Mouse (Mus musculus): ENCODE measurements around the gene Srd5a3. TPM values are rescaled to one million over a fixed set of nuclear protein-coding genes. Genes with fewer than 3 reads are reported as not detected.
"Not testable (repeated sequence)": the region's sequence is repeated elsewhere in the genome, so short reads cannot be mapped to it uniquely, and the experiment has no call there.

Gene Srd5a3
- 56.9 and 69.9 TPM in 2 replicates for polyA plus RNA-seq (2012; rRNA removed)

GRCm38 (mm10) chr5:76139808-76140729 is at the start of gene Srd5a3:
Gene Srd5a3 (plus strand): TSS chr5:76140271.
- H3K27ac ChIP-seq (ENCODE audit: insufficient read depth, low read depth, low read length) = peak within 1 kb of the TSS; percentile 91
- WGBS = 2% methylated on average over 66 of the region's 69 CpGs
- peak; percentile 64 for TF ChIP-seq CTCF (conservative IDR thresholded peaks at IDR 0.05; ENCODE audit: insufficient read depth, insufficient read length, low read depth, low read length)
- TF ChIP-seq POLR2A (IDR thresholded peaks at IDR 0.05; ENCODE audit: low read depth, low read length) = no peak
- no peaks in the 10 kb centered on the region for H3K4me1 ChIP-seq (ENCODE audit: control insufficient read depth, insufficient read depth, low read length)
- peak within 1 kb of the TSS; percentile 67 for H3K4me3 ChIP-seq (ENCODE audit: insufficient read depth, low read depth, low read length)
- peak; percentile 97 for DNase-seq
- no peaks in the 10 kb centered on the region for H3K36me3 ChIP-seq (ENCODE audit: control insufficient read depth, insufficient read depth, low read length)
- no peaks in the 10 kb centered on the region for H3K27me3 ChIP-seq (replicated peaks; ENCODE audit: control insufficient read depth, insufficient read depth, low read length)

- not testable (repeated sequence) for H3K27ac ChIP-seq (ENCODE audit: insufficient read depth, low read depth, low read length); H3K36me3 ChIP-seq (ENCODE audit: control insufficient read depth, insufficient read depth, low read length); H3K4me3 ChIP-seq (ENCODE audit: insufficient read depth, low read depth, low read length); DNase-seq; H3K4me1 ChIP-seq (ENCODE audit: control insufficient read depth, insufficient read depth, low read length); H3K27me3 ChIP-seq (replicated peaks; ENCODE audit: control insufficient read depth, insufficient read depth, low read length)
- WGBS = 82% methylated on average over 5 of the region's 5 CpGs
Measured at GRCm38 (mm10) chr5:76103809-76104208, 36.3 kb upstream of the Srd5a3 start.

GRCm38 (mm10) chr5:76107306-76107705 is 32.8 kb upstream of the Srd5a3 start:
- WGBS = 85% methylated on average over 5 of the region's 5 CpGs
- Histone ChIP-seq H3K4me1 (ENCODE audit: control insufficient read depth, insufficient read depth, low read length) (no peaks in the 10 kb centered on the region), H3K4me3 (ENCODE audit: insufficient read depth, low read depth, low read length) (no peak overlapping the region), H3K27me3 (replicated peaks; ENCODE audit: control insufficient read depth, insufficient read depth, low read length) (no peaks in the 10 kb centered on the region), H3K27ac (ENCODE audit: insufficient read depth, low read depth, low read length) (no peak overlapping the region), H3K36me3 (ENCODE audit: control insufficient read depth, insufficient read depth, low read length) (no peaks in the 10 kb centered on the region)
- no peak for DNase-seq
- TF ChIP-seq CTCF (conservative IDR thresholded peaks at IDR 0.05; ENCODE audit: insufficient read depth, insufficient read length, low read depth, low read length) = no peak
- TF ChIP-seq POLR2A (IDR thresholded peaks at IDR 0.05; ENCODE audit: low read depth, low read length) = no peak

- Histone ChIP-seq H3K36me3 (ENCODE audit: control insufficient read depth, insufficient read depth, low read length) (no peaks in the 10 kb centered on the region), H3K27ac (ENCODE audit: insufficient read depth, low read depth, low read length) (no peak overlapping the region), H3K27me3 (replicated peaks; ENCODE audit: control insufficient read depth, insufficient read depth, low read length) (no peaks in the 10 kb centered on the region), H3K4me3 (ENCODE audit: insufficient read depth, low read depth, low read length) (no peak overlapping the region), H3K4me1 (ENCODE audit: control insufficient read depth, insufficient read depth, low read length) (no peaks in the 10 kb centered on the region)
- WGBS = 83% methylated on average over 3 of the region's 3 CpGs
- TF ChIP-seq CTCF (conservative IDR thresholded peaks at IDR 0.05; ENCODE audit: insufficient read depth, insufficient read length, low read depth, low read length) = no peak
- no peak for TF ChIP-seq POLR2A (IDR thresholded peaks at IDR 0.05; ENCODE audit: low read depth, low read length)
- DNase-seq = no peak
Measured at GRCm38 (mm10) chr5:76108496-76108895, 31.6 kb upstream of the Srd5a3 start.

- peak; percentile 33 for DNase-seq
- Histone ChIP-seq H3K36me3 (ENCODE audit: control insufficient read depth, insufficient read depth, low read length) (no peaks in the 10 kb centered on the region), H3K27me3 (replicated peaks; ENCODE audit: control insufficient read depth, insufficient read depth, low read length) (no peaks in the 10 kb centered on the region), H3K4me1 (ENCODE audit: control insufficient read depth, insufficient read depth, low read length) (no peaks in the 10 kb centered on the region), H3K27ac (ENCODE audit: insufficient read depth, low read depth, low read length) (no peak overlapping the region; the same call in 1 of the 2 replicates), H3K4me3 (ENCODE audit: insufficient read depth, low read depth, low read length) (no peak overlapping the region)
- no peak for TF ChIP-seq POLR2A (IDR thresholded peaks at IDR 0.05; ENCODE audit: low read depth, low read length)
- no peak for TF ChIP-seq CTCF (conservative IDR thresholded peaks at IDR 0.05; ENCODE audit: insufficient read depth, insufficient read length, low read depth, low read length)
- WGBS = 76% methylated on average over 3 of the region's 3 CpGs
Measured at GRCm38 (mm10) chr5:76111173-76111572, 28.9 kb upstream of the Srd5a3 start.

- peak; percentile 12 for DNase-seq
- no peak overlapping the region for H3K4me3 ChIP-seq (ENCODE audit: insufficient read depth, low read depth, low read length)
- H3K4me1 ChIP-seq (ENCODE audit: control insufficient read depth, insufficient read depth, low read length) = no peaks in the 10 kb centered on the region
- no peaks in the 10 kb centered on the region for H3K36me3 ChIP-seq (ENCODE audit: control insufficient read depth, insufficient read depth, low read length)
- 78% methylated on average over 4 of the region's 4 CpGs for WGBS
- H3K27ac ChIP-seq (ENCODE audit: insufficient read depth, low read depth, low read length) = no peak overlapping the region
- H3K27me3 ChIP-seq (replicated peaks; ENCODE audit: control insufficient read depth, insufficient read depth, low read length) = no peaks in the 10 kb centered on the region
- TF ChIP-seq CTCF (conservative IDR thresholded peaks at IDR 0.05; ENCODE audit: insufficient read depth, insufficient read length, low read depth, low read length) = no peak
Measured at GRCm38 (mm10) chr5:76112016-76112415, 28.1 kb upstream of the Srd5a3 start.

GRCm38 (mm10) chr5:76115436-76116041 is 24.5 kb upstream of the Srd5a3 start:
- Histone ChIP-seq H3K36me3 (ENCODE audit: control insufficient read depth, insufficient read depth, low read length) (no peaks in the 10 kb centered on the region), H3K4me3 (ENCODE audit: insufficient read depth, low read depth, low read length) (no peak overlapping the region), H3K27ac (ENCODE audit: insufficient read depth, low read depth, low read length) (no peak overlapping the region), H3K4me1 (ENCODE audit: control insufficient read depth, insufficient read depth, low read length) (no peaks in the 10 kb centered on the region), H3K27me3 (replicated peaks; ENCODE audit: control insufficient read depth, insufficient read depth, low read length) (no peaks in the 10 kb centered on the region)
- no peak for TF ChIP-seq POLR2A (IDR thresholded peaks at IDR 0.05; ENCODE audit: low read depth, low read length)
- no peak for DNase-seq
- WGBS = 69% methylated on average over 8 of the region's 8 CpGs

All from kidney, adult 2 months (tissue).